Mouse (Mus musculus) myocyte (in vitro differentiated cells): Measurements from ENCODE around the gene Sprr3.

ENCODE experiments used
- CEBPB ChIP-seq: IDR thresholded peaks from 2 replicates; pipeline ENCODE4 v1.6.1; 2011; ENCODE audit warnings: mild to moderate bottlenecking, moderate library complexity; ENCODE audit not compliant: poor library complexity, insufficient read depth, severe bottlenecking
- MAX ChIP-seq: IDR thresholded peaks from one replicate; pipeline ENCODE4 v1.6.1; 2011; ENCODE audit warnings: low read depth, mild to moderate bottlenecking, control low read depth
- MYOG ChIP-seq, 3 experiments: IDR thresholded peaks; one replicate each; pipeline ENCODE4 v1.6.1; 2011; ENCODE audit warnings: control low read depth in 2 of 3, low read depth in 2 of 3, mild to moderate bottlenecking in 2 of 3; ENCODE audit not compliant: insufficient read length in 2 of 3, control insufficient read depth in 1 of 3, insufficient read depth in 1 of 3
- POLR2A ChIP-seq: IDR thresholded peaks from one replicate; pipeline ENCODE4 v1.6.1; 2011; ENCODE audit warnings: low read depth, mild to moderate bottlenecking, control low read depth, moderate library complexity; ENCODE audit not compliant: insufficient read length
- POLR2AphosphoS2 ChIP-seq: IDR thresholded peaks from one replicate; pipeline ENCODE4 v1.6.1; 2011; ENCODE audit warnings: low read depth, control low read depth; ENCODE audit not compliant: insufficient read length
- TCF3 ChIP-seq: IDR thresholded peaks from one replicate; pipeline ENCODE4 v1.6.1; 2011; ENCODE audit warnings: low read depth, control low read depth; ENCODE audit not compliant: insufficient read length
- USF1 ChIP-seq: IDR thresholded peaks from one replicate; pipeline ENCODE4 v1.6.1; 2011; ENCODE audit warnings: low read depth, mild to moderate bottlenecking, control low read depth, moderate library complexity

GRCm38 (mm10) chr3:92508185-92508584 is 49.7 kb upstream of the Sprr3 start:
- TF ChIP-seq POLR2A (no peak), USF1 (no peak), TCF3 (no peak), POLR2AphosphoS2 (no peak), CEBPB (no peak), MAX (no peak), MYOG (IDR thresholded peaks at IDR 0.05; ENCODE audit: control insufficient read depth in 1 of 3, insufficient read depth in 1 of 3, insufficient read length in 2 of 3, low read depth in 2 of 3) (no peak)
